Mouse (Mus musculus): ENCODE measurements at regions not wholly inside any gene's neighbourhood (a gene's known extent, or its start where the extent isn't known, plus 50 kb on each side); places are given as distances from the start of the nearest gene placed in this dataset.

DNA sequence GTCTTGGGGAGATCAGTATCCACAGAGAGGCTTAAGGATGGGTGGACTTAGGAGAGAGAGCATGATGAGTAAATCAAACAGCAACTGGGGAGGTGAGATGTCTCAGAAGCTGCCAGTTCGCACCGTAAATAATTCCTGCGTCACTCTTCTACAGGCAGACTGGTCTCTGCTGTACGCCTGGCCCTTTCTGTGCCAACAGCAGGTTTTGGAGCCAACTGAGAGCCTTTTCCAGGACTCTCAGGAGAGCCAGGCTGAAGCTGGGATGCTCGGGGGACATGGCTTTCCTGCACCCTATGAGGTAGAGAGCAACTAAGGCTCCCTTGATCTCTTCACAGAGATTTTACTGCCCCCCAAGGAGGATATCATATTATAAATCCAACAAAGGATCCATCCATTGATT is 134.3 kb upstream of the Gsc start:
- no peak overlapping the region for H3K9ac ChIP-seq
- no peaks in the 10 kb centered on the region for H3K27me3 ChIP-seq
- H3K4me3 ChIP-seq = no peak overlapping the region
- H3K4me2 ChIP-seq = no peak overlapping the region
- peaks cover 8% of the 10 kb centered on the region; the same call in 1 of the 2 replicates for H3K4me1 ChIP-seq (replicated peaks)
- no peaks in the 10 kb centered on the region for H3K36me3 ChIP-seq
- H3K9me3 ChIP-seq = peaks cover 6% of the 10 kb centered on the region; the same call in 1 of the 2 replicates
- no peak overlapping the region for H3K27ac ChIP-seq (replicated peaks)
- ATAC-seq (ENCODE audit: low read depth) = no peak
- WGBS = 81% methylated on average over 5 of the region's 5 CpGs

- no peak overlapping the region for H3K4me2 ChIP-seq
- ATAC-seq (ENCODE audit: low read depth) = no peak
- H3K9ac ChIP-seq = no peak overlapping the region
- H3K4me1 ChIP-seq (replicated peaks) = peaks cover 8% of the 10 kb centered on the region; the same call in 1 of the 2 replicates
- WGBS = 75% methylated on average over 24 of the region's 24 CpGs
- no peak overlapping the region for H3K27ac ChIP-seq (replicated peaks)
- H3K36me3 ChIP-seq = no peaks in the 10 kb centered on the region
- no peak overlapping the region for H3K4me3 ChIP-seq
- no peaks in the 10 kb centered on the region; the same call in 1 of the 2 replicates for H3K9me3 ChIP-seq
- no peaks in the 10 kb centered on the region for H3K27me3 ChIP-seq
Measured at GRCm38 (mm10) chr12:104605535-104606399, 132.6 kb upstream of the Gsc start.

DNA sequence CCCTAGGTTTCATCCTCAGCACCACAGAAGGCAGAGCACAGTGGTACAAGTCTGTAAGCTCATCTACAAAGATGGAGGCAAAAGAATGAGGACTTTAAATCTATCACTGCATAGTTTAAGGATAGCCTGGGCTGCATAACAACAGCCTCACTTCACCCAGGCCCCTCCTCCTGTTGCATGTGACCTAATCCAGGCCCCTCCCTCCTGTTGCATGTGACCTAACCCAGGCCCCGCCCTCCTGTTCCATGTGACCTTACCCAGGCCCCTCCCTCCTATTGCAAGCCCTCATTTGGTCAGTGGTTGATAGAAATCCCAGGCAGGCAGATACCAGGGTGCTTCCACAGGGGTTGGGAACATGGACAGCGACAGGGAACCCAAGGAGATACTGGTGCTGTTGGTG is 124.9 kb upstream of the Gsc start:
- no peak overlapping the region for H3K4me2 ChIP-seq
- H3K27ac ChIP-seq (replicated peaks) = no peak overlapping the region
- no peaks in the 10 kb centered on the region for H3K36me3 ChIP-seq
- H3K27me3 ChIP-seq = no peaks in the 10 kb centered on the region
- 64% methylated on average over 2 of the region's 2 CpGs for WGBS
- peaks cover 10% of the 10 kb centered on the region for H3K4me1 ChIP-seq (replicated peaks)
- H3K9me3 ChIP-seq = no peaks in the 10 kb centered on the region; the same call in 1 of the 2 replicates
- H3K9ac ChIP-seq = no peak overlapping the region
- ATAC-seq (ENCODE audit: low read depth) = no peak
- H3K4me3 ChIP-seq = no peak overlapping the region

- ATAC-seq (ENCODE audit: low read depth) = peak; percentile 88
- Histone ChIP-seq H3K4me1 (replicated peaks) (peaks cover 18% of the 10 kb centered on the region), H3K27ac (replicated peaks) (peak overlapping the region; percentile 74), H3K27me3 (no peaks in the 10 kb centered on the region), H3K9me3 (no peaks in the 10 kb centered on the region), H3K36me3 (no peaks in the 10 kb centered on the region), H3K4me3 (no peak overlapping the region), H3K4me2 (peak overlapping the region; percentile 33), H3K9ac (peak overlapping the region; percentile 34; the same call in 1 of the 2 replicates)
- 21% methylated on average over 19 of the region's 19 CpGs for WGBS
Measured at GRCm38 (mm10) chr12:104593526-104594155, 120.5 kb upstream of the Gsc start.

GRCm38 (mm10) chr12:104592791-104593525 is 119.8 kb upstream of the Gsc start:
- peak; percentile 51 for ATAC-seq (ENCODE audit: low read depth)
- H3K36me3 ChIP-seq = no peaks in the 10 kb centered on the region
- H3K4me1 ChIP-seq (replicated peaks) = peaks cover 18% of the 10 kb centered on the region
- H3K4me2 ChIP-seq = peak overlapping the region; percentile 33
- 30% methylated on average over 21 of the region's 21 CpGs for WGBS
- H3K4me3 ChIP-seq = no peak overlapping the region
- H3K9me3 ChIP-seq = no peaks in the 10 kb centered on the region
- H3K27ac ChIP-seq (replicated peaks) = peak overlapping the region; percentile 74; the same call in 1 of the 2 replicates
- H3K27me3 ChIP-seq = no peaks in the 10 kb centered on the region
- H3K9ac ChIP-seq = 0 out of 2 replicates have a peak overlapping the region, but pooled peaks have one; percentile 34

- H3K4me3 ChIP-seq = no peak overlapping the region
- no peak overlapping the region for H3K27ac ChIP-seq (replicated peaks)
- H3K4me1 ChIP-seq (replicated peaks) = peaks cover 18% of the 10 kb centered on the region
- no peak overlapping the region for H3K9ac ChIP-seq
- H3K9me3 ChIP-seq = no peaks in the 10 kb centered on the region
- no peak overlapping the region for H3K4me2 ChIP-seq
- 83% methylated on average over 7 of the region's 7 CpGs for WGBS
- no peaks in the 10 kb centered on the region for H3K27me3 ChIP-seq
- no peak for ATAC-seq (ENCODE audit: low read depth)
- no peaks in the 10 kb centered on the region for H3K36me3 ChIP-seq
Measured at GRCm38 (mm10) chr12:104591571-104591970, 118.4 kb upstream of the Gsc start.

- no peak for ATAC-seq (ENCODE audit: low read depth)
- no peak overlapping the region for H3K4me3 ChIP-seq
- H3K9me3 ChIP-seq = no peaks in the 10 kb centered on the region
Measured at GRCm38 (mm10) chr12:104590291-104590690, 117.2 kb upstream of the Gsc start.

GRCm38 (mm10) chr12:104584408-104584807 is 111.3 kb upstream of the Gsc start:
- Histone ChIP-seq H3K27me3 (0 out of 2 replicates have a peak, but pooled peaks cover 2% of the 10 kb centered on the region), H3K27ac (replicated peaks) (no peak overlapping the region), H3K36me3 (no peaks in the 10 kb centered on the region), H3K4me2 (peak overlapping the region; percentile 22; the same call in 1 of the 2 replicates), H3K4me1 (replicated peaks) (no peaks in the 10 kb centered on the region), H3K9me3 (no peaks in the 10 kb centered on the region), H3K4me3 (no peak overlapping the region), H3K9ac (no peak overlapping the region)
- 68% methylated on average over 9 of the region's 9 CpGs for WGBS
- no peak for ATAC-seq (ENCODE audit: low read depth)

More at GRCm38 (mm10) chr12:104590291-104590690, 117.2 kb upstream of the Gsc start:
- Histone ChIP-seq H3K36me3 (no peaks in the 10 kb centered on the region), H3K4me2 (no peak overlapping the region), H3K27me3 (no peaks in the 10 kb centered on the region), H3K4me1 (replicated peaks) (peaks cover 18% of the 10 kb centered on the region), H3K9ac (no peak overlapping the region), H3K27ac (replicated peaks) (no peak overlapping the region)
- 91% methylated on average over 8 of the region's 8 CpGs for WGBS

DNA sequence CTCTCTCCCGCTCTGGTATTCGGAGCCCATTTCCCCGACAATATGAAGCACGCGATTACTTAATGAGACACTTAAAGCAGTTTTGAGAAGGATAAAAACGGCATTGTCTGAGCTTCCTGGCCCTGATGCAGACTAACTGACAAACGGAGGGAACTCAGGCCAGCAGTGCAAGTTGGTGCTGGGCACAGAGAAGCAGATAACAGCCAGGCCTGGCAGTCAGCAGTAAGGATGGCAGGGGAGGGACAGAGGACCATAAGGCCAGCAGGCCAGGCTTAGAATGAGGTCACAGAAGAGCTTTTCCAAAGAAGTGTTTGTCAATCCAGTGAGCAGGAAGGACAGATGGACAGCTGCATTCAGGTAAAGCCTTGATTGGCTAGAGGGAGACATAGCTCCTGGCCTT is 107.7 kb upstream of the Gsc start:
- H3K36me3 ChIP-seq = no peaks in the 10 kb centered on the region

DNA sequence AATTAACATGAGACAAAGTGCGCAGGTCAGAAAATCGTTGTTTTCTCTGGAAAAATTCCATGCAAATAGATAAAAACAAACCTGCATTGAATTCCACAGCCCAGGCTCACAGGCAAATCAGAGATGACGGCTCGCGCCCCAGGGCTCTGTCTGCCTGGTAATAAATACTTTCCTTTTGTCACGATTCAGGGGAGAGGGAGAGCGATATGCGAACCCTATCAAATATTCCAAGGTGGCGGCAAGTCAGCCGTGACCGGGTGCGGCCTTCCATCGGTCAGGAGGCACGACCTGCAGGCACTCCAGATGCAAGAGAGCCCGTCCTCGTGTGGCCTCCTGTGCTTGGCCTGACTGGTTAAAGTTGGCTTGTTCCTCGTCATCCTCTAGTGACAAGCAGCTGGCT is 94.5 kb upstream of the Gsc start:
- Histone ChIP-seq H3K27me3 (no peaks in the 10 kb centered on the region), H3K4me2 (no peak overlapping the region), H3K4me1 (replicated peaks) (no peaks in the 10 kb centered on the region), H3K36me3 (no peaks in the 10 kb centered on the region), H3K9ac (no peak overlapping the region), H3K4me3 (no peak overlapping the region), H3K27ac (replicated peaks) (no peak overlapping the region), H3K9me3 (no peaks in the 10 kb centered on the region)
- WGBS = 70% methylated on average over 17 of the region's 17 CpGs
- ATAC-seq (ENCODE audit: low read depth) = no peak

More for the DNA sequence above, 107.7 kb upstream of the Gsc start:
- no peak overlapping the region for H3K4me2 ChIP-seq
- no peak for ATAC-seq (ENCODE audit: low read depth)
- no peaks in the 10 kb centered on the region for H3K4me1 ChIP-seq (replicated peaks)
- H3K9me3 ChIP-seq = no peaks in the 10 kb centered on the region
- 65% methylated on average over 7 of the region's 7 CpGs for whole genome bisulfite sequencing
- no peak overlapping the region for H3K27ac ChIP-seq (replicated peaks)
- H3K4me3 ChIP-seq = no peak overlapping the region
- 0 out of 2 replicates have a peak overlapping the region, but pooled peaks have one; percentile 31 for H3K9ac ChIP-seq
- 0 out of 2 replicates have a peak, but pooled peaks cover 2% of the 10 kb centered on the region for H3K27me3 ChIP-seq

DNA sequence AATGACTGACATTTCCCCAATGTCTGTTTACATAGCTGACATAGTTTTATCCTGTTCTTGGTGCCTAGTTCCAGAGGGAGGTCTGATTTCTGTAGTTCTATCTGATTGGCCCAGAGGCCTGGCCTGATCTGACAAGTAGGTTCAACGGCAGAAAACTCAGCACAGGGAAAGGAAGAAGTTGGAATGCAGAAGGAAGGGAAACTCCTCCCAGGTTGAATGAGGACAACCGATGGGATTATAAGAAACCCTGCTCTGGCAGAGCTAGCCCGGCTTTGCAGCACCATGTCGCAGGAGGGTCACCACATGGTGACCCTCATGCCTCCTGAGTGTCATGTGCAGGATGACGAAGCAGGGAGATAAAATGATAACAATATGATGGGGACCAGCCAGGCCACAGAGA is 89.8 kb upstream of the Gsc start:
- Histone ChIP-seq H3K27me3 (no peaks in the 10 kb centered on the region), H3K27ac (replicated peaks) (no peak overlapping the region), H3K9me3 (no peaks in the 10 kb centered on the region), H3K4me1 (replicated peaks) (0 out of 2 replicates have a peak, but pooled peaks cover 3% of the 10 kb centered on the region), H3K4me3 (no peak overlapping the region), H3K9ac (no peak overlapping the region), H3K36me3 (no peaks in the 10 kb centered on the region), H3K4me2 (no peak overlapping the region)
- ATAC-seq (ENCODE audit: low read depth) = no peak
- WGBS = 86% methylated on average over 5 of the region's 5 CpGs

Data from neural tube, embryonic 13.5 days (tissue).